Mouse (Mus musculus) midbrain, embryonic 10.5 days (tissue): ENCODE measurements around the gene Scn5a. TPM values are rescaled to one million over a fixed set of nuclear protein-coding genes. Genes with fewer than 3 reads are reported as not detected.

Source experiments
- DNase-seq: peaks from one replicate; pipeline ENCODE4 v3.0.0-alpha.2; 2017; ENCODE audit warnings: low spot score
- H3K27ac ChIP-seq: fragments of 300-500 bp; sonication (generic); replicated peaks from 2 replicates; pipeline ENCODE4 v1.5.1; 2016; ENCODE audit warnings: mild to moderate bottlenecking
- H3K27me3 ChIP-seq: fragments of 300-500 bp; sonication (generic); 2 replicates; pipeline ENCODE4 v1.6.1; 2016; ENCODE audit warnings: low read depth, mild to moderate bottlenecking; ENCODE audit not compliant: poor library complexity, severe bottlenecking
- H3K36me3 ChIP-seq: fragments of 300-500 bp; sonication (generic); 2 replicates; pipeline ENCODE4 v1.6.1; 2016; ENCODE audit warnings: mild to moderate bottlenecking, moderate library complexity
- H3K4me1 ChIP-seq: fragments of 300-500 bp; sonication (generic); 2 replicates; pipeline ENCODE4 v1.6.1; 2016
- H3K4me3 ChIP-seq: fragments of 300-500 bp; sonication (generic); 2 replicates; pipeline ENCODE4 v1.5.1; 2016; ENCODE audit warnings: mild to moderate bottlenecking, moderate library complexity
- H3K9me3 ChIP-seq: fragments of 300-500 bp; sonication (generic); replicated peaks from 2 replicates; pipeline ENCODE4 v1.6.1; 2016; ENCODE audit warnings: mild to moderate bottlenecking
- WGBS: fragments of 180-500 bp; shearing (Covaris S2); methylation state at CpG from one replicate; pipeline ENCODE4 v1.1.7; 2016; 5-methylcytosine and 5-hydroxymethylcytosine counted together
- polyA plus RNA-seq: library from polyadenylated mRNA; unstranded; fragments of >200 nt; fragmentation: Nextera tagmentation; extraction: Ambion mirVana; gene quantifications from 2 replicates; pipeline ENCODE4 v1.2.1, GENCODE M21; 2016

Scn5a gene
- 0.12 and 0.22 TPM in 2 replicates for polyA plus RNA-seq

GRCm38 (mm10) chr9:119578636-119579438, at the start of gene Scn5a:
Gene Scn5a, minus strand, starts transcription at chr9:119579016.
- Histone ChIP-seq H3K4me3 (peak within 1 kb of the TSS; percentile 67), H3K27ac (no peak within 1 kb of the TSS; the same call in 1 of the 2 replicates), H3K27me3 (peaks cover 98% of the 10 kb centered on the region), H3K9me3 (no peaks in the 10 kb centered on the region), H3K36me3 (no peaks in the 10 kb centered on the region), H3K4me1 (peaks cover 15% of the 10 kb centered on the region)
- under 1% methylated on average over 57 of the region's 99 CpGs for WGBS
- DNase-seq = peak; percentile 28

GRCm38 (mm10) chr9:119627227-119627626, 48.4 kb upstream of the Scn5a start:
- H3K27me3 ChIP-seq = no peaks in the 10 kb centered on the region
- no peak overlapping the region for H3K27ac ChIP-seq
- H3K4me1 ChIP-seq = peaks cover 10% of the 10 kb centered on the region
- WGBS = 88% methylated on average over 6 of the region's 6 CpGs
- no peak for DNase-seq
- no peak overlapping the region for H3K4me3 ChIP-seq
- no peaks in the 10 kb centered on the region for H3K36me3 ChIP-seq
- no peaks in the 10 kb centered on the region for H3K9me3 ChIP-seq

- H3K36me3 ChIP-seq = no peaks in the 10 kb centered on the region
- H3K4me3 ChIP-seq = no peak overlapping the region
- no peaks in the 10 kb centered on the region for H3K9me3 ChIP-seq
- no peaks in the 10 kb centered on the region for H3K4me1 ChIP-seq
- 83% methylated on average over 4 of the region's 4 CpGs for WGBS
- no peaks in the 10 kb centered on the region for H3K27me3 ChIP-seq
- no peak for DNase-seq
- no peak overlapping the region for H3K27ac ChIP-seq
Observed at GRCm38 (mm10) chr9:119624151-119624550, 45.3 kb upstream of the Scn5a start.

- DNase-seq = no peak
- no peaks in the 10 kb centered on the region for H3K27me3 ChIP-seq
- H3K36me3 ChIP-seq = no peaks in the 10 kb centered on the region
- no peaks in the 10 kb centered on the region for H3K9me3 ChIP-seq
- 0 out of 2 replicates have a peak, but pooled peaks cover 6% of the 10 kb centered on the region for H3K4me1 ChIP-seq
- no peak overlapping the region for H3K4me3 ChIP-seq
- 82% methylated on average over 6 of the region's 6 CpGs for WGBS
- no peak overlapping the region for H3K27ac ChIP-seq
Observed at GRCm38 (mm10) chr9:119614798-119615197, 36.0 kb upstream of the Scn5a start.

- no peak for DNase-seq
- H3K27me3 ChIP-seq = no peaks in the 10 kb centered on the region
- H3K27ac ChIP-seq = no peak overlapping the region
- H3K36me3 ChIP-seq = no peaks in the 10 kb centered on the region
- 91% methylated on average over 7 of the region's 7 CpGs for WGBS
- H3K9me3 ChIP-seq = no peaks in the 10 kb centered on the region
- H3K4me3 ChIP-seq = no peak overlapping the region
- 0 out of 2 replicates have a peak, but pooled peaks cover 4% of the 10 kb centered on the region for H3K4me1 ChIP-seq
Observed at GRCm38 (mm10) chr9:119610563-119611166, 31.8 kb upstream of the Scn5a start.

GRCm38 (mm10) chr9:119606906-119607305, 28.1 kb upstream of the Scn5a start:
- no peaks in the 10 kb centered on the region for H3K9me3 ChIP-seq
- DNase-seq = no peak
- H3K4me1 ChIP-seq = no peaks in the 10 kb centered on the region
- no peaks in the 10 kb centered on the region for H3K36me3 ChIP-seq
- no peak overlapping the region for H3K4me3 ChIP-seq
- no peak overlapping the region for H3K27ac ChIP-seq
- 90% methylated on average over 5 of the region's 5 CpGs for WGBS
- no peaks in the 10 kb centered on the region for H3K27me3 ChIP-seq

- no peak overlapping the region for H3K4me3 ChIP-seq
- H3K4me1 ChIP-seq = no peaks in the 10 kb centered on the region
- no peak overlapping the region for H3K27ac ChIP-seq
- H3K36me3 ChIP-seq = no peaks in the 10 kb centered on the region
- H3K9me3 ChIP-seq = peaks cover 5% of the 10 kb centered on the region; the same call in 1 of the 2 replicates
- no peak for DNase-seq
- WGBS = 81% methylated on average over 8 of the region's 8 CpGs
- H3K27me3 ChIP-seq = no peaks in the 10 kb centered on the region
Observed at GRCm38 (mm10) chr9:119604607-119605006, 25.8 kb upstream of the Scn5a start.

- no peak for DNase-seq
- H3K4me1 ChIP-seq = no peaks in the 10 kb centered on the region
- no peaks in the 10 kb centered on the region for H3K27me3 ChIP-seq
- H3K27ac ChIP-seq = no peak overlapping the region
- H3K4me3 ChIP-seq = no peak overlapping the region
- 93% methylated on average over 10 of the region's 10 CpGs for WGBS
- peaks cover 5% of the 10 kb centered on the region; the same call in 1 of the 2 replicates for H3K9me3 ChIP-seq
- no peaks in the 10 kb centered on the region for H3K36me3 ChIP-seq
Observed at GRCm38 (mm10) chr9:119598501-119598900, 19.7 kb upstream of the Scn5a start.

- Histone ChIP-seq H3K4me1 (no peaks in the 10 kb centered on the region), H3K36me3 (no peaks in the 10 kb centered on the region), H3K4me3 (no peak overlapping the region), H3K27ac (no peak overlapping the region), H3K9me3 (peaks cover 5% of the 10 kb centered on the region; the same call in 1 of the 2 replicates), H3K27me3 (no peaks in the 10 kb centered on the region)
- WGBS = 80% methylated on average over 8 of the region's 8 CpGs
- no peak for DNase-seq
Observed at GRCm38 (mm10) chr9:119597332-119597731, 18.5 kb upstream of the Scn5a start.

GRCm38 (mm10) chr9:119589592-119589991, 10.8 kb upstream of the Scn5a start:
- no peaks in the 10 kb centered on the region for H3K9me3 ChIP-seq
- no peaks in the 10 kb centered on the region for H3K36me3 ChIP-seq
- no peak overlapping the region for H3K27ac ChIP-seq
- H3K4me3 ChIP-seq = no peak overlapping the region
- no peak for DNase-seq
- 91% methylated on average over 8 of the region's 8 CpGs for WGBS
- H3K4me1 ChIP-seq = 0 out of 2 replicates have a peak, but pooled peaks cover 2% of the 10 kb centered on the region
- H3K27me3 ChIP-seq = peaks cover 49% of the 10 kb centered on the region

- Histone ChIP-seq H3K4me3 (no peak overlapping the region), H3K27ac (no peak overlapping the region)
- DNase-seq = no peak
Observed at GRCm38 (mm10) chr9:119588763-119589449, 10.1 kb upstream of the Scn5a start.

GRCm38 (mm10) chr9:119580668-119581067, 1.9 kb upstream of the Scn5a start:
- peaks cover 15% of the 10 kb centered on the region for H3K4me1 ChIP-seq
- no peaks in the 10 kb centered on the region for H3K36me3 ChIP-seq
- H3K4me3 ChIP-seq = no peak overlapping the region
- 2% methylated on average over 6 of the region's 6 CpGs for WGBS
- peaks cover 98% of the 10 kb centered on the region for H3K27me3 ChIP-seq
- DNase-seq = peak; percentile 81
- no peaks in the 10 kb centered on the region for H3K9me3 ChIP-seq
- no peak overlapping the region for H3K27ac ChIP-seq

More at GRCm38 (mm10) chr9:119588763-119589449, 10.1 kb upstream of the Scn5a start:
- Histone ChIP-seq H3K4me1 (0 out of 2 replicates have a peak, but pooled peaks cover 2% of the 10 kb centered on the region), H3K27me3 (peaks cover 56% of the 10 kb centered on the region), H3K36me3 (no peaks in the 10 kb centered on the region), H3K9me3 (no peaks in the 10 kb centered on the region)
- WGBS = 50% methylated on average over 26 of the region's 26 CpGs
